Mouse (Mus musculus) 3134 (cell line): ENCODE data around the gene Rab3gap2.

Experiments
- DNase-seq: peaks from one replicate; pipeline ENCODE4 v3.0.0-alpha.2; 2011; ENCODE audit warnings: low spot score; ENCODE audit not compliant: insufficient read length; ENCODE audit errors: extremely low read depth

Gene Rab3gap2

GRCm38 (mm10) chr1:185328721-185329610 lies 125.0 kb downstream of the Rab3gap2 start, which contains the start of gene Iars2:
Gene Iars2, minus strand, starts transcription at chr1:185329396.
- peak; percentile 93 for DNase-seq

- DNase-seq: no peak
Observed at GRCm38 (mm10) chr1:185329851-185330250, 125.9 kb downstream of the Rab3gap2 start.

DNA sequence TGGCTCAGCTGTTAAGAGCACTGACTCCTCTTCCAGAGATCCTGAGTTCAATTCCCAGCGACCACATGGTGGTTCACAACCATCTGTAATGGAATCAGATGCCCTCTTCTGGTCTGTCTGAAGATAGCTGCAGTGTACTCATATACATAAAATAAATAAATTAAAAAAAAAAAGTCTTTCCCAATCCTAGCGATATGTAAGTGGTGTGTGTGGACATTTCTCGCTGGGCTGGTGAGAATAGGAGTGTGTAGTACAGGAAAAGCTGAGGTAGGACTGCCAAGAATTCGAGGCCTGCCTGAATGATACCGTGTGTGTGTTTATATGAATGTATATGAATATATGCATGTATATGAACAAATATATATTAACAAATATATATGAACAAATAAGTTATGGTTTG lies 127.4 kb downstream of the Rab3gap2 start:
- DNase-seq: no peak

GRCm38 (mm10) chr1:185331983-185332430 lies 128.1 kb downstream of the Rab3gap2 start, which contains the start of gene Bpnt1:
Gene Bpnt1, plus strand, starts transcription at chr1:185332149.
- DNase-seq: peak; percentile 97

GRCm38 (mm10) chr1:185333651-185334050 lies 129.7 kb downstream of the Rab3gap2 start:
- no peak for DNase-seq

DNA sequence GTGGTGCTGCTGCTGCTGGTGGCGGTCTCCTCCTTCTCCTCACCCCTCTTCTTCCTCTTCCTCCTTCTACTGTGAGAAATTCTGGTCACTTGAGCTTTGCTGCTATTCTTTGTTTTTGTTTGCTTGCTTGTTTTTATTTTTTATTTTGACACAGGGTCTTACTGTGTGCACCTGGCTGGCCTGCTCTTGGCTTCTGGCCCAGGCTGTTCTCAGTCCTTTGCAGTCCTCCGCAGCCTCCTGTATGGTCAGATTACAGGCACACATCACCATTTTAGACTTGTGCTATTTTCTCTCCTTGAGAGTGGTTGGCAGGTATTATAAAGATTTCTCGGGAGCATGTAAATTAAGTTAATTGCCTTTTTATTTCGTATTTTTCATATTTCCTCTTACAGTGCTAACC lies 130.2 kb downstream of the Rab3gap2 start:
- DNase-seq: no peak

DNA sequence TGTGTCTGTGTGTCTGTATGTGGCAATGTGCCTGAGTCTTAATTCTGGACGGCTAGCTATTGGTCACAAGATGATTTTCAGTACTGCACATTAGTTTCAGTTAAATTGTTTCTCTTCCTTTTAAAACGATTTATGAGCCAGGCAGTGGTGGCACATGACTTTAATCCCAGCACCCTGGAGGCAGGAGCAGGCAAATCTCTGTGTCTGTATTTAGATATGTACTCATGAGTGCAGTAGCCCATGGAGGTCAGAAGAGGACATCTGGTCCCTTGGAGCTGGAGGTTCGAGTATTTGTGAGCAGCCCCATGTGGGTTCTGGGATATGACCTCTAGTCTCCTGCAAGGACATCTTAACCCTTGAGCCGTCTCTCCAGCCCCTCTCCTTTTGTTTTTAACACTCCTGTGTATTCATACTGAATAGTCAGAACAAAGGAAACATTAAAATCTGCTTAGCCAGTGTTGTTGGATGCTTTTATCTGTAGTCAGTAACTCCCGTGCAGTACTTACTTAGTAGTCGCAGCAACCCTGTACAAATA lies 131.4 kb downstream of the Rab3gap2 start:
- DNase-seq: no peak
